Mouse (Mus musculus) limb, embryonic 14.5 days (tissue): ENCODE results near the gene Rom1. TPM values are rescaled to one million over a fixed set of nuclear protein-coding genes. Genes with fewer than 3 reads are reported as not detected.
A peak's percentile ranks its signal among the peaks of the same experiment; 100 is the strongest.

Experiments used
- ATAC-seq: fragments of 200-750 bp; cut with Nextera tagmentation; 2 replicates; pipeline ENCODE4 v1.8.0; 2017; ENCODE audit warnings: low read depth, moderate number of reproducible peaks, moderate TSS enrichment; ENCODE audit not compliant: low FRiP score
- DNase-seq: peaks from one replicate; pipeline ENCODE4 v3.0.0-alpha.2; 2015; ENCODE audit warnings: low spot score
- H3K27ac ChIP-seq: fragments of 300-500 bp; sonication (generic); replicated peaks from 2 replicates; pipeline ENCODE4 v1.5.1; 2014; ENCODE audit warnings: low read depth, mild to moderate bottlenecking, low read length, moderate library complexity, mixed read lengths
- H3K27me3 ChIP-seq: fragments of 300-500 bp; sonication (generic); 2 replicates; pipeline ENCODE4 v1.6.1; 2014; ENCODE audit warnings: low read length, mixed read lengths; ENCODE audit not compliant: control insufficient read depth, insufficient read depth
- H3K36me3 ChIP-seq: fragments of 300-500 bp; sonication (generic); 2 replicates; pipeline ENCODE4 v1.6.1; 2014; ENCODE audit warnings: mild to moderate bottlenecking, low read length, moderate library complexity, mixed read lengths; ENCODE audit not compliant: control insufficient read depth, insufficient read depth
- H3K4me1 ChIP-seq: fragments of 300-500 bp; sonication (generic); 2 replicates; pipeline ENCODE4 v1.6.1; 2014; ENCODE audit warnings: antibody characterized with exemption, low read length, mixed read lengths; ENCODE audit not compliant: control insufficient read depth, insufficient read depth
- H3K4me2 ChIP-seq: fragments of 300-500 bp; sonication (generic); replicated peaks from 2 replicates; pipeline ENCODE4 v1.6.1; 2014; ENCODE audit warnings: low read depth, mild to moderate bottlenecking, low read length, moderate library complexity; ENCODE audit not compliant: severe bottlenecking
- H3K4me3 ChIP-seq: fragments of 300-500 bp; sonication (generic); replicated peaks from 2 replicates; pipeline ENCODE4 v1.5.1; 2014; ENCODE audit warnings: low read length
- H3K9ac ChIP-seq: fragments of 300-500 bp; sonication (generic); 2 replicates; pipeline ENCODE4 v1.6.1; 2014; ENCODE audit warnings: mild to moderate bottlenecking, low read depth, low read length, moderate library complexity; ENCODE audit not compliant: severe bottlenecking
- H3K9me3 ChIP-seq: fragments of 300-500 bp; sonication (generic); 2 replicates; pipeline ENCODE4 v1.6.1; 2016; ENCODE audit warnings: low read length; ENCODE audit not compliant: control insufficient read depth
- POLR2A ChIP-seq: fragments of 200-500 bp; IDR thresholded peaks from 2 replicates; pipeline ENCODE4 v1.8.0; 2012; ENCODE audit warnings: inconsistent platforms, mild to moderate bottlenecking, moderate library complexity, borderline replicate concordance; ENCODE audit not compliant: insufficient read depth, insufficient read length; ENCODE audit errors: extremely low read depth
- WGBS: fragments of 180-500 bp; shearing (Covaris S2); extraction: QIAGEN DNeasy Blood & Tissue Kit; methylation state at CpG from one replicate; pipeline ENCODE4 v1.1.7; 2014; 5-methylcytosine and 5-hydroxymethylcytosine counted together
- microRNA-seq: library from miRNA; unstranded; fragments of <30 nt; microRNA quantifications from one replicate; pipeline ENCODE4, GENCODE M21; 2016
- polyA plus RNA-seq, 2 experiments: library from polyadenylated mRNA; depleted of rRNA in 1 of 2; stranded (reverse) in 1 of 2; unstranded in 1 of 2; fragments of >200 nt; fragmentation: Nextera tagmentation in 1 of 2; extraction: Ambion mirVana in 1 of 2; gene quantifications; 2 replicates each; pipeline versions ENCODE4 v1.2.1 to v1.2.3; 2012 to 2014

Gene Rom1
- polyA plus RNA-seq, 2 experiments, result 2.0 to 5.2 TPM

DNA sequence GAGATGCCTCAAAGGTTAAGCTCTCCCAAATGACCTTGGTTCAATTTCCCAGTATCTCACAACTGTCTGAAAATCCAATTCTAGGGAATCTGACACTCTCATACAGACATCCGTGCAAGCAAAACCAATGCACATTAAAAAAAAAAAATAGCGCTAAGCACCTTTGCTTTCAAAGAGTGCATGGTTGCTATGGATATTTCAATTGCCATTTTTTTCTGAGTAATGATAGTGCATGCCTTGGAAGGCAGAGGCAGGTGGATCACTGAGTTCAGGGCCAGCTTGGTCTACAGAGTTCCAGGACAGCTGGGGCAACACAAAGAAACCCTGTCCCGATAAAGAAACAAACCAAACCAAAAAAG lies 48.1 kb downstream of the Rom1 start:
- ATAC-seq, result no peak; the same call in 1 of the 2 replicates
- 19% methylated on average over 3 of the region's 3 CpGs for WGBS
- H3K9me3 ChIP-seq, result no peaks in the 10 kb centered on the region
- H3K36me3 ChIP-seq, result peaks cover 15% of the 10 kb centered on the region
- no peak overlapping the region; the same call in 1 of the 2 replicates for H3K27ac ChIP-seq
- H3K4me2 ChIP-seq, result peak overlapping the region; percentile 80
- peaks cover 5% of the 10 kb centered on the region; the same call in 1 of the 2 replicates for H3K4me1 ChIP-seq
- TF ChIP-seq POLR2A, result no peak
- DNase-seq, result no peak
- no peaks in the 10 kb centered on the region for H3K27me3 ChIP-seq
- H3K9ac ChIP-seq, result peak overlapping the region; percentile 83; the same call in 1 of the 2 replicates
- H3K4me3 ChIP-seq, result peak overlapping the region; percentile 71

DNA sequence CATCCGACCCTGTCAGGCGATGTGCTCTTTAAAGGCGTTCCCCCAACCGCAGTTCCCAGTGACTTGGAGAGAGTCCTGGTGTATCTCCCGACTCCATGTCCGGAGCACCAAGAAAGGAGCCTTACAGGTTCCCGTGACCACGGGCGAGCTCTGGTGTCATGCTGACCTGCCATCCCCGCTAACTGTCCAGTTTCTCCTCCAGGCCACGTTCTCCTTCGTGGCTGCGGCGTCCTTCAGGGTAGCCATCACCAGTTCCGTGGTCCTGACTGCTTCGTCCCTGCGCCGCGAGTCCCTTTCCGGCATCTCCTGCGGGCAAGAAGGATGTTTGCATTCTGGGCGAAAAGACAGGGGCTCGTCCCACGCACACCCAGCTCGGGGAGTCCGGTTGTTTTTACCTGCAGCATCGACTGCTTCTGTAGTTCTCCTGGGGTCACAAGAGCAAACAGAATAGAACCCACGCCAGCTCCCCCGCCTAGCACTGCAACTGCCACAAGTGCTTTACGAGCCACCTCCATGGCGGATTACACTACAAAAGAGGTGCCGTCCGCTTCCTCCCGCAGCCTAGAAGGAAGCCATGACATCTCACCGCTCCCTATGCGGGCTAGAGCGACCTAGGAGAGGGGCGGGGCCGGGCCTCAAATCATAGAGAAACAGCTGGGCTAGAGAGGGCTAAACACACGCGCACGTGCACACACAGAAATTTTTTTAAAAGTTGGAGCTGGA lies 48.7 kb downstream of the Rom1 start, which contains the start of gene Uqcc3:
Uqcc3 (minus strand) TSS at position 613 of the 723 bp plus-strand sequence.
- DNase-seq (peak; percentile 91), ATAC-seq (peak; percentile 95)
- Histone ChIP-seq H3K9me3 (no peaks in the 10 kb centered on the region), H3K36me3 (peaks cover 20% of the 10 kb centered on the region), H3K27ac (peak within 1 kb of the TSS; percentile 75), H3K9ac (peak within 1 kb of the TSS; percentile 83), H3K4me1 (peaks cover 5% of the 10 kb centered on the region; the same call in 1 of the 2 replicates), H3K4me3 (peak within 1 kb of the TSS; percentile 71), H3K27me3 (no peaks in the 10 kb centered on the region), H3K4me2 (peak within 1 kb of the TSS; percentile 80)
- 2% methylated on average over 42 of the region's 42 CpGs for WGBS
- peak; percentile 86; the same call in 1 of the 2 replicates for TF ChIP-seq POLR2A

Small RNA genes lying within 50 kb of the gene (microRNA-seq; reads per million reads assigned to microRNA genes)
- gene Mir5136, result not detected

Other genes starting within 250 kb of the Rom1 start
Only the 30 nearest of the 32 such genes appear.
- gene Wdr74, start 193.5 kb downstream of the Rom1 start, polyA plus RNA-seq (2012; rRNA removed), result 66.4 and 66.6 TPM in 2 replicates
- gene Wdr74, start 193.5 kb downstream of the Rom1 start, polyA plus RNA-seq (2014; fragmentation: Nextera tagmentation; extraction: Ambion mirVana), result 85.5 and 87.2 TPM in 2 replicates
- 1.6 and 3.2 TPM in 2 replicates for gene 1700092M07Rik, start 188.6 kb downstream of the Rom1 start, polyA plus RNA-seq (2012; rRNA removed)
- 1.6 and 2.1 TPM in 2 replicates for gene 1700092M07Rik, start 188.6 kb downstream of the Rom1 start, polyA plus RNA-seq (2014; fragmentation: Nextera tagmentation; extraction: Ambion mirVana)
- gene Stx5a, start 187.9 kb downstream of the Rom1 start, polyA plus RNA-seq (2012; rRNA removed), result 188 and 197 TPM in 2 replicates
- 161 and 174 TPM in 2 replicates for gene Stx5a, start 187.9 kb downstream of the Rom1 start, polyA plus RNA-seq (2014; fragmentation: Nextera tagmentation; extraction: Ambion mirVana)
- gene Nxf1, start 172.3 kb downstream of the Rom1 start, polyA plus RNA-seq (2012; rRNA removed), result 263 and 265 TPM in 2 replicates
- 168 and 187 TPM in 2 replicates for gene Nxf1, start 172.3 kb downstream of the Rom1 start, polyA plus RNA-seq (2014; fragmentation: Nextera tagmentation; extraction: Ambion mirVana)
- gene Tmem223, start 158.4 kb downstream of the Rom1 start, polyA plus RNA-seq (2012; rRNA removed), result 192 and 275 TPM in 2 replicates
- gene Tmem223, start 158.4 kb downstream of the Rom1 start, polyA plus RNA-seq (2014; fragmentation: Nextera tagmentation; extraction: Ambion mirVana), result 177 and 220 TPM in 2 replicates
- 63.5 and 97.1 TPM in 2 replicates for gene Tmem179b, start 154.9 kb downstream of the Rom1 start, polyA plus RNA-seq (2012; rRNA removed)
- 83.6 and 84.2 TPM in 2 replicates for gene Tmem179b, start 154.9 kb downstream of the Rom1 start, polyA plus RNA-seq (2014; fragmentation: Nextera tagmentation; extraction: Ambion mirVana)
- gene Taf6l, start 142.9 kb downstream of the Rom1 start, polyA plus RNA-seq (2012; rRNA removed), result 22.4 and 29.1 TPM in 2 replicates
- 21.3 and 21.8 TPM in 2 replicates for gene Taf6l, start 142.9 kb downstream of the Rom1 start, polyA plus RNA-seq (2014; fragmentation: Nextera tagmentation; extraction: Ambion mirVana)
- gene Polr2g, start 130.8 kb downstream of the Rom1 start, polyA plus RNA-seq (2012; rRNA removed), result 135 and 140 TPM in 2 replicates
- gene Polr2g, start 130.8 kb downstream of the Rom1 start, polyA plus RNA-seq (2014; fragmentation: Nextera tagmentation; extraction: Ambion mirVana), result 153 and 165 TPM in 2 replicates
- 3.5 and 3.9 TPM in 2 replicates for gene Zbtb3, start 126.8 kb downstream of the Rom1 start, polyA plus RNA-seq (2012; rRNA removed)
- 5.3 and 5.6 TPM in 2 replicates for gene Zbtb3, start 126.8 kb downstream of the Rom1 start, polyA plus RNA-seq (2014; fragmentation: Nextera tagmentation; extraction: Ambion mirVana)
- gene Ttc9c, start 110.0 kb downstream of the Rom1 start, polyA plus RNA-seq (2012; rRNA removed), result 48.3 and 54.3 TPM in 2 replicates
- gene Ttc9c, start 110.0 kb downstream of the Rom1 start, polyA plus RNA-seq (2014; fragmentation: Nextera tagmentation; extraction: Ambion mirVana), result 41.8 and 48.5 TPM in 2 replicates
- gene Hnrnpul2, start 109.3 kb downstream of the Rom1 start, polyA plus RNA-seq (2012; rRNA removed), result 59.4 and 88.6 TPM in 2 replicates
- gene Hnrnpul2, start 109.3 kb downstream of the Rom1 start, polyA plus RNA-seq (2014; fragmentation: Nextera tagmentation; extraction: Ambion mirVana), result 9.5 and 9.6 TPM in 2 replicates
- 0.51 and 3.0 TPM in 2 replicates for gene AC129217.1, start 99.6 kb downstream of the Rom1 start, polyA plus RNA-seq (2012; rRNA removed)
- not detected in 2 replicates for gene AC129217.1, start 99.6 kb downstream of the Rom1 start, polyA plus RNA-seq (2014; fragmentation: Nextera tagmentation; extraction: Ambion mirVana)
- 48.2 and 63.5 TPM in 2 replicates for gene Bscl2, start 91.9 kb downstream of the Rom1 start, polyA plus RNA-seq (2012; rRNA removed)
- 50.2 and 51.3 TPM in 2 replicates for gene Bscl2, start 91.9 kb downstream of the Rom1 start, polyA plus RNA-seq (2014; fragmentation: Nextera tagmentation; extraction: Ambion mirVana)
- gene Gng3, start 90.2 kb downstream of the Rom1 start, polyA plus RNA-seq (2012; rRNA removed), result 2.2 and 2.5 TPM in 2 replicates
- 4.2 and 5.0 TPM in 2 replicates for gene Gng3, start 90.2 kb downstream of the Rom1 start, polyA plus RNA-seq (2014; fragmentation: Nextera tagmentation; extraction: Ambion mirVana)
- gene Lrrn4cl, start 78.6 kb downstream of the Rom1 start, polyA plus RNA-seq (2012; rRNA removed), result 1.9 and 2.1 TPM in 2 replicates
- 0.70 and 1.6 TPM in 2 replicates for gene Lrrn4cl, start 78.6 kb downstream of the Rom1 start, polyA plus RNA-seq (2014; fragmentation: Nextera tagmentation; extraction: Ambion mirVana)
- 84.2 and 127 TPM in 2 replicates for gene Ubxn1, start 57.9 kb downstream of the Rom1 start, polyA plus RNA-seq (2012; rRNA removed)
- gene Ubxn1, start 57.9 kb downstream of the Rom1 start, polyA plus RNA-seq (2014; fragmentation: Nextera tagmentation; extraction: Ambion mirVana), result 154 and 166 TPM in 2 replicates
- gene Uqcc3, start 48.4 kb downstream of the Rom1 start, polyA plus RNA-seq (2012; rRNA removed), result 33.9 and 51.3 TPM in 2 replicates
- gene Uqcc3, start 48.4 kb downstream of the Rom1 start, polyA plus RNA-seq (2014; fragmentation: Nextera tagmentation; extraction: Ambion mirVana), result 65.9 and 70.1 TPM in 2 replicates
- 6.0 and 6.1 TPM in 2 replicates for gene Lbhd1, start 45.6 kb downstream of the Rom1 start, polyA plus RNA-seq (2012; rRNA removed)
- 59.6 and 70.0 TPM in 2 replicates for gene Lbhd1, start 45.6 kb downstream of the Rom1 start, polyA plus RNA-seq (2014; fragmentation: Nextera tagmentation; extraction: Ambion mirVana)
- not detected in 2 replicates for gene Gm49403, start 45.4 kb downstream of the Rom1 start, polyA plus RNA-seq (2012; rRNA removed)
- gene Gm49403, start 45.4 kb downstream of the Rom1 start, polyA plus RNA-seq (2014; fragmentation: Nextera tagmentation; extraction: Ambion mirVana), result not detected in 2 replicates
- 50.1 and 92.1 TPM in 2 replicates for gene 1810009A15Rik, start 40.5 kb downstream of the Rom1 start, polyA plus RNA-seq (2012; rRNA removed)
- gene 1810009A15Rik, start 40.5 kb downstream of the Rom1 start, polyA plus RNA-seq (2014; fragmentation: Nextera tagmentation; extraction: Ambion mirVana), result 80.2 and 87.6 TPM in 2 replicates
- gene Gm49416, start 40.4 kb downstream of the Rom1 start, polyA plus RNA-seq (2012; rRNA removed), result 0.38 TPM in 1 of 2 replicates, not detected in the other
- 0.50 TPM in 1 of 2 replicates, not detected in the other for gene Gm49416, start 40.4 kb downstream of the Rom1 start, polyA plus RNA-seq (2014; fragmentation: Nextera tagmentation; extraction: Ambion mirVana)
- 34.5 and 46.5 TPM in 2 replicates for gene Ints5, start 36.4 kb downstream of the Rom1 start, polyA plus RNA-seq (2012; rRNA removed)
- 33.4 and 36.6 TPM in 2 replicates for gene Ints5, start 36.4 kb downstream of the Rom1 start, polyA plus RNA-seq (2014; fragmentation: Nextera tagmentation; extraction: Ambion mirVana)
- 212 and 265 TPM in 2 replicates for gene Ganab, start 31.3 kb downstream of the Rom1 start, polyA plus RNA-seq (2012; rRNA removed)
- gene Ganab, start 31.3 kb downstream of the Rom1 start, polyA plus RNA-seq (2014; fragmentation: Nextera tagmentation; extraction: Ambion mirVana), result 91.7 and 99.6 TPM in 2 replicates
- 116 and 142 TPM in 2 replicates for gene B3gat3, start 9.0 kb downstream of the Rom1 start, polyA plus RNA-seq (2012; rRNA removed)
- gene B3gat3, start 9.0 kb downstream of the Rom1 start, polyA plus RNA-seq (2014; fragmentation: Nextera tagmentation; extraction: Ambion mirVana), result 39.7 and 43.0 TPM in 2 replicates
- gene Eml3, start 196 bp upstream of the Rom1 start, polyA plus RNA-seq (2012; rRNA removed), result 62.1 and 74.9 TPM in 2 replicates
- gene Eml3, start 196 bp upstream of the Rom1 start, polyA plus RNA-seq (2014; fragmentation: Nextera tagmentation; extraction: Ambion mirVana), result 21.5 and 25.2 TPM in 2 replicates
- gene Mta2, start 12.5 kb upstream of the Rom1 start, polyA plus RNA-seq (2012; rRNA removed), result 63.4 and 76.5 TPM in 2 replicates
- 43.8 and 47.2 TPM in 2 replicates for gene Mta2, start 12.5 kb upstream of the Rom1 start, polyA plus RNA-seq (2014; fragmentation: Nextera tagmentation; extraction: Ambion mirVana)
- gene Tut1, start 24.5 kb upstream of the Rom1 start, polyA plus RNA-seq (2012; rRNA removed), result 28.6 and 33.6 TPM in 2 replicates
- gene Tut1, start 24.5 kb upstream of the Rom1 start, polyA plus RNA-seq (2014; fragmentation: Nextera tagmentation; extraction: Ambion mirVana), result 27.6 and 29.2 TPM in 2 replicates
- gene Eef1g, start 37.7 kb upstream of the Rom1 start, polyA plus RNA-seq (2012; rRNA removed), result 530 and 577 TPM in 2 replicates
- gene Eef1g, start 37.7 kb upstream of the Rom1 start, polyA plus RNA-seq (2014; fragmentation: Nextera tagmentation; extraction: Ambion mirVana), result 499 and 500 TPM in 2 replicates
- 21.6 and 31.4 TPM in 2 replicates for gene Ahnak, start 59.9 kb upstream of the Rom1 start, polyA plus RNA-seq (2012; rRNA removed)
- gene Ahnak, start 59.9 kb upstream of the Rom1 start, polyA plus RNA-seq (2014; fragmentation: Nextera tagmentation; extraction: Ambion mirVana), result 61.5 and 61.6 TPM in 2 replicates
- 0.35 TPM in 1 of 2 replicates, not detected in the other for gene Scgb1a1, start 158.6 kb upstream of the Rom1 start, polyA plus RNA-seq (2012; rRNA removed)
- gene Scgb1a1, start 158.6 kb upstream of the Rom1 start, polyA plus RNA-seq (2014; fragmentation: Nextera tagmentation; extraction: Ambion mirVana), result not detected in 2 replicates